Mouse (Mus musculus): ENCODE measurements around the gene Sash1. TPM values are rescaled to one million over a fixed set of nuclear protein-coding genes. Genes with fewer than 3 reads are reported as not detected.
A peak's percentile ranks its signal among the peaks of the same experiment; 100 is the strongest.

The Sash1 gene
- polyA plus RNA-seq, 1 experiment: 19.9 TPM

- H3K4me3 ChIP-seq (ENCODE audit: low read depth, low read length): no peak overlapping the region
- 68% methylated on average over 4 of the region's 4 CpGs for WGBS
- TF ChIP-seq CTCF (IDR thresholded peaks at IDR 0.05; ENCODE audit: extremely low read depth, insufficient read length, insufficient replicate concordance, low read depth, low read length) (no peak), POLR2A (IDR thresholded peaks at IDR 0.05; ENCODE audit: low read depth, low read length) (no peak)
Measured at GRCm38 (mm10) chr10:8779842-8780241, 106.0 kb downstream of the Sash1 start.

GRCm38 (mm10) chr10:8778845-8779244 is 107.0 kb downstream of the Sash1 start:
- H3K27ac ChIP-seq (ENCODE audit: insufficient read depth, low read depth, low read length): no peak overlapping the region
- peaks cover 8% of the 10 kb centered on the region for H3K36me3 ChIP-seq (ENCODE audit: control insufficient read depth, insufficient read depth, low read length)
- H3K27me3 ChIP-seq (ENCODE audit: control insufficient read depth, insufficient read depth, low read length): no peaks in the 10 kb centered on the region
- 96% methylated on average over 7 of the region's 7 CpGs for WGBS
- TF ChIP-seq CTCF (IDR thresholded peaks at IDR 0.05; ENCODE audit: extremely low read depth, insufficient read length, insufficient replicate concordance, low read depth, low read length) (peak; percentile 29; the same call in 1 of the 2 replicates), POLR2A (IDR thresholded peaks at IDR 0.05; ENCODE audit: low read depth, low read length) (no peak)
- H3K4me3 ChIP-seq (ENCODE audit: low read depth, low read length): no peak overlapping the region
- no peaks in the 10 kb centered on the region; the same call in 1 of the 2 replicates for H3K4me1 ChIP-seq (ENCODE audit: control insufficient read depth, insufficient read depth, insufficient read length, low read length)

More at GRCm38 (mm10) chr10:8779842-8780241, 106.0 kb downstream of the Sash1 start:
- Histone ChIP-seq H3K27me3 (ENCODE audit: control insufficient read depth, insufficient read depth, low read length) (no peaks in the 10 kb centered on the region), H3K4me1 (ENCODE audit: control insufficient read depth, insufficient read depth, insufficient read length, low read length) (peaks cover 3% of the 10 kb centered on the region), H3K27ac (ENCODE audit: insufficient read depth, low read depth, low read length) (no peak overlapping the region), H3K36me3 (ENCODE audit: control insufficient read depth, insufficient read depth, low read length) (peaks cover 10% of the 10 kb centered on the region)

GRCm38 (mm10) chr10:8777552-8778253 is 108.2 kb downstream of the Sash1 start:
- TF ChIP-seq CTCF (IDR thresholded peaks at IDR 0.05; ENCODE audit: extremely low read depth, insufficient read length, insufficient replicate concordance, low read depth, low read length) (no peak), POLR2A (IDR thresholded peaks at IDR 0.05; ENCODE audit: low read depth, low read length) (no peak)
- 78% methylated on average over 12 of the region's 12 CpGs for WGBS
- no peak overlapping the region for H3K27ac ChIP-seq (ENCODE audit: insufficient read depth, low read depth, low read length)
- peaks cover 1% of the 10 kb centered on the region for H3K4me1 ChIP-seq (ENCODE audit: control insufficient read depth, insufficient read depth, insufficient read length, low read length)
- H3K36me3 ChIP-seq (ENCODE audit: control insufficient read depth, insufficient read depth, low read length): peaks cover 8% of the 10 kb centered on the region
- no peak overlapping the region for H3K4me3 ChIP-seq (ENCODE audit: low read depth, low read length)
- H3K27me3 ChIP-seq (ENCODE audit: control insufficient read depth, insufficient read depth, low read length): no peaks in the 10 kb centered on the region

- Histone ChIP-seq H3K4me1 (ENCODE audit: control insufficient read depth, insufficient read depth, insufficient read length, low read length) (peaks cover 7% of the 10 kb centered on the region), H3K36me3 (ENCODE audit: control insufficient read depth, insufficient read depth, low read length) (peaks cover 8% of the 10 kb centered on the region), H3K27me3 (ENCODE audit: control insufficient read depth, insufficient read depth, low read length) (no peaks in the 10 kb centered on the region), H3K4me3 (ENCODE audit: low read depth, low read length) (no peak overlapping the region), H3K27ac (ENCODE audit: insufficient read depth, low read depth, low read length) (no peak overlapping the region)
- TF ChIP-seq CTCF (IDR thresholded peaks at IDR 0.05; ENCODE audit: extremely low read depth, insufficient read length, insufficient replicate concordance, low read depth, low read length) (no peak), POLR2A (IDR thresholded peaks at IDR 0.05; ENCODE audit: low read depth, low read length) (no peak)
- WGBS: 96% methylated on average over 2 of the region's 2 CpGs
Measured at GRCm38 (mm10) chr10:8776791-8777190, 109.1 kb downstream of the Sash1 start.

- Histone ChIP-seq H3K4me3 (ENCODE audit: low read depth, low read length) (no peak overlapping the region), H3K36me3 (ENCODE audit: control insufficient read depth, insufficient read depth, low read length) (peaks cover 8% of the 10 kb centered on the region), H3K27ac (ENCODE audit: insufficient read depth, low read depth, low read length) (no peak overlapping the region), H3K4me1 (ENCODE audit: control insufficient read depth, insufficient read depth, insufficient read length, low read length) (peaks cover 7% of the 10 kb centered on the region), H3K27me3 (ENCODE audit: control insufficient read depth, insufficient read depth, low read length) (no peaks in the 10 kb centered on the region)
- WGBS: 86% methylated on average over 2 of the region's 2 CpGs
- TF ChIP-seq CTCF (IDR thresholded peaks at IDR 0.05; ENCODE audit: extremely low read depth, insufficient read length, insufficient replicate concordance, low read depth, low read length) (no peak), POLR2A (IDR thresholded peaks at IDR 0.05; ENCODE audit: low read depth, low read length) (no peak)
Measured at GRCm38 (mm10) chr10:8775794-8776193, 110.1 kb downstream of the Sash1 start.

GRCm38 (mm10) chr10:8772464-8773209 is 113.2 kb downstream of the Sash1 start:
- no peak overlapping the region for H3K27ac ChIP-seq (ENCODE audit: insufficient read depth, low read depth, low read length)
- 64% methylated on average over 4 of the region's 4 CpGs for WGBS

More at GRCm38 (mm10) chr10:8772464-8773209, 113.2 kb downstream of the Sash1 start:
- TF ChIP-seq POLR2A (IDR thresholded peaks at IDR 0.05; ENCODE audit: low read depth, low read length): no peak
- no peak for TF ChIP-seq CTCF (IDR thresholded peaks at IDR 0.05; ENCODE audit: extremely low read depth, insufficient read length, insufficient replicate concordance, low read depth, low read length)
- Histone ChIP-seq H3K4me1 (ENCODE audit: control insufficient read depth, insufficient read depth, insufficient read length, low read length) (peaks cover 7% of the 10 kb centered on the region), H3K27me3 (ENCODE audit: control insufficient read depth, insufficient read depth, low read length) (no peaks in the 10 kb centered on the region), H3K36me3 (ENCODE audit: control insufficient read depth, insufficient read depth, low read length) (peaks cover 5% of the 10 kb centered on the region; the same call in 1 of the 2 replicates), H3K4me3 (ENCODE audit: low read depth, low read length) (no peak overlapping the region)

Measured in small intestine, adult 2 months (tissue).